Mouse (Mus musculus): ENCODE results near the gene Rac3.
A peak's percentile ranks its signal among the peaks of the same experiment; 100 is the strongest.
"Not testable (repeated sequence)": the region's sequence is repeated elsewhere in the genome, so short reads cannot be mapped to it uniquely, and the experiment has no call there.

Rac3 gene

GRCm38 (mm10) chr11:120721124-120722066 is at the start of gene Rac3:
TSS of gene Rac3 (plus strand) at chr11:120721470.
- no peak for DNase-seq (ENCODE audit: low read depth)

- DNase-seq (ENCODE audit: low read depth), result peak; percentile 98
Measured at GRCm38 (mm10) chr11:120672687-120673593, 48.3 kb upstream of the Rac3 start, which contains the start of gene Aspscr1. TSS of gene Aspscr1 (plus strand) at chr11:120672973.

GRCm38 (mm10) chr11:120673594-120674122 is 47.6 kb upstream of the Rac3 start:
- no peak for DNase-seq (ENCODE audit: low read depth)

DNA sequence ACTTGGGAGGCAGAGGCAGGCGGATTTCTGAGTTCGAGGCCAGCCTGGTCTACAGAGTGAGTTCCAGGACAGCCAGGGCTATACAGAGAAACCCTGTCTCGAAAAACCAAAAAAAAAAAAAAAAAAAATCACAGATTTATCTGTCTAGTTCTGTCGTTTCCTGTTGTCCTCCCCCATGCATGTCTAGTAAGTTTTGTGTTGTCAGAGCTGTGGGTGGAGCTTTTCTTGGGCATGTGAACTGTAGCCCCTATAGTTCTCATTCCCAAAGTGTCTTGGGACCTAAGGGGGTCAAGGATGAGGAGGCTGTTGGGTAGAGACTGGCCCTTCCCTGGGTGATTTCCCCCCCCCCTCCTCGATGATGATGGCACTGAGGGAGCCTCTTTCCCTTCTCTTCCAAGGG is 45.4 kb upstream of the Rac3 start:
- not testable (repeated sequence) for DNase-seq (ENCODE audit: low read depth)

DNA sequence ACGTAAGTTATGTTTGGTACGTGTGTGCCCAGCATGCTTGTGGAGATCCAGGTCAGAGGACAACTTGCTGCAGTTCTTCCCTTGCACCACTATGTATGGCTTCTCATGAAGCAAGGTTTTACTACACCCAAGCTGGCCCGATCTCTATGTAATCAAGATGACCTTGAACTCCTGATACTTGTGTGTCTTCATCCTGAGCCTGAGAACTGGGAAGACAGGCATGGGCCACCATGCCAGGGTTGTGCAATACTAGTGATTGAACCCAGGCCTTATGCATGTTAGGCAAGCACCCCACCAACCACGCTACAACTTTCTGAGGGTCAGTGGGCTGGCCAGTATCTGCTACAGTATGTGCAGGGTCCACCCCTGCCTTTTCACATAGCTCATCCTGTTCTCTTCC is 44.3 kb upstream of the Rac3 start:
- no peak for DNase-seq (ENCODE audit: low read depth)

DNA sequence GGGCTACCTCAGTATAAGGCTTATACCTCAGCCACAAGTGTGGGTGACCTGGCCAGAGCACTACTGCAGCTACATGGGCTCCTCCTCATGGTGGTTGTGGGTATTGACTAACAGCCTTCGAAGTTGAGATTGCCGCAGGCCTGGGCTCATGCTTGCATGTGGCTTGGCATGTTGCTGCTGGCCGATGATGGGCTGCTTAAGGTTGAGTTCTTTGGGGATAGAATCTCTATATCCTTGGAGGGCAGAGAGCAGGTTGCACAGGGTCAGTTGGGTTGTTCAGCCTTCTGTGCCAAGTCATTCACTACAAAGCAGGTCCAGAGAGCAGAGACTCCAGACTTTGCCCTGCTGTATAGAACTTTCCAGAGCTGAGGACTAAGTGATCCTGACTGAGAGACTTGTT is 41.4 kb upstream of the Rac3 start:
- peak; percentile 50 for DNase-seq (ENCODE audit: low read depth)

DNA sequence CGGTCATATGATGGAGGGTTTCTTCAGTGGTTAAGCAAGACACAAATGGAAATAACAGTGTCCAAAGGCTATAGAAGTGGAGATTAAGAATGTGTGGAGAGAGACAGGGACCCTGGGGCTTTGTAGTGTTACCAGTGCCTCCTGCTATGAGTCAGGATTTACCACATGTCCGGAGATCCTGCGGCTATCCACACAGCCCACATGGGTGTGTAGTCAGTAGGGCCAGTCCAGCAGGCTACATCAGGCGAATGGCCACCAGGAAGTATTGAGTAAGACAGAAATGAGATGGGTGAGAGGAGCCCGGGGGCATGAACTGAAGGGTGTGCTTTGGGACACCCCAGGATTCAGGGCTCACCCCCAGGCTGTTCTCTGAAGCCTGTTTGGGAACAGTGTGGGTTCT is 38.6 kb upstream of the Rac3 start:
- peak; percentile 80 for DNase-seq (ENCODE audit: low read depth)

GRCm38 (mm10) chr11:120683536-120683935 is 37.7 kb upstream of the Rac3 start:
- no peak for DNase-seq (ENCODE audit: low read depth)

DNA sequence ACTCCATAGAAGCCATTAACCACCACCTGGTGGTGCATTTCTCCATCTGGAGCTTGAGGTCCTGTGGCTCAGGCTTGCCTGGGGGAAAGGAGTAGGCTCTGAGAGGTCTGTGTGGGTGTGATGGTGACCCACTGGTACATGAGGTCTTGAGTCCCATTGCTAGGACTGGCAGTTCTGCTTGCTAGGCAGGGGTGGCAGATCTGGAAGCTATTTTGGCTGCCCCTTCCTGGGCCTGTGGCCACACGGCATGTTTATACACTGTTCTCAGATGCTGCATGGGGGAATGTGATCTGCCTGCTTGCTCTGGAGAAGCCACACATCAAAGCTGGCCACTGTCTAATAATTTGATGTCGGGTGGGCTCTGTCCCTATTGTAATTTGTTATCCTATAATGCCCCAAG is 37.2 kb upstream of the Rac3 start:
- no peak for DNase-seq (ENCODE audit: low read depth)

GRCm38 (mm10) chr11:120684660-120685059 is 36.6 kb upstream of the Rac3 start:
- DNase-seq (ENCODE audit: low read depth), result no peak

DNA sequence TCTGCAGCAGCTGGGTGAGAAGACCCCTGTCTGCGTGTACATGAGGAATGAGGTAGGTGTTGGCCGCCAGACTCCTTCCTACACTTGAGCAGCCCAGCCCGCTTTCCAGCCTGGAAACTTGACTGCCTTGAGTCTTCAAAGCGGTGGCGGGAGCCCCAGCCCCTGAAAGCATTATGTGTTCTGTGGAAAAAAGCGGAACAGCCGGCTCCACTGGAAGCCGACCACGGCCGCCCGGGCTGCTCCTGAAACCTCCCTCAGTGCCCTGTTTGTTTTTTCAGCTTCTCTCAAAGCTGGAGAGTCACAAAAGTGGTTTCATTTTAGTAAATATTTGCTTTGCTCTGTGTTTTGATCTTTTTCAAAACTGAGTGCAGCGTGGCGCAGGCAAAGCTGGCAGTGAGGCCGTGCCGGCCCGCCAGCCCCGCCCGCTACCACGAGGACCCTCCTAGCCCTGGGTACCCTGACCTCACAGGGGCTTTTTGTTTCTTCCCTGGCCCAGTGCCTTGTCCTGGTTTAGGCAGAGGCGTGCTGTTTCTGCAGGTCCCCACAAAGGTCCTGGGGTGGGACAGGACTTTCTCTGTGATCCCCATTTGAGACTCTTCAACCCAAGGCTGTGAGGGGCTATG is 34.5 kb upstream of the Rac3 start:
- DNase-seq (ENCODE audit: low read depth), result no peak

- DNase-seq (ENCODE audit: low read depth), result no peak
Measured at GRCm38 (mm10) chr11:120689365-120689764, 31.9 kb upstream of the Rac3 start.

GRCm38 (mm10) chr11:120692471-120693011 is 28.7 kb upstream of the Rac3 start:
- DNase-seq (ENCODE audit: low read depth), result no peak

DNA sequence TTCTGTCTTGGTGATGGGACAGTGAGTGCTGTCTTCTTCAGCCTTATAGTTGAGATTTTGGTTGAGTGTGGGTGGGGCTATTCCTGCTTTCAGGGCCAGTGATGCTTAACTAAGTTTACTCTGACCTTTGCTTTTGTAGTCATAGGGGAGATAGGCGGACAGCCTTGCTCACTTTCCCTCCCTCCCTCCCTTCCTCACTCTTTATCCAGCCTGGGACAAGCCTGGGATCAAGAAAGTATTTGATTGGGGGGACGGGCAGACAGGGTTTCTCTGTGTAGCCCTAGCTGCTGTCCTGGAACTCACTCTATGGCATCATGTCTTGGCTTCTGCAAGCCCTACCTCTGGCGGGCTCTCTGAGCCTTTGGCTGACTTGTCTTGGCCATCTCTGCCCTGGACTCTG is 27.8 kb upstream of the Rac3 start:
- DNase-seq (ENCODE audit: low read depth), result no peak

- no peak for DNase-seq (ENCODE audit: low read depth)
Measured at GRCm38 (mm10) chr11:120695184-120695583, 26.1 kb upstream of the Rac3 start.

- no peak for DNase-seq (ENCODE audit: low read depth)
Measured at GRCm38 (mm10) chr11:120695641-120696040, 25.6 kb upstream of the Rac3 start.

- no peak for DNase-seq (ENCODE audit: low read depth)
Measured at GRCm38 (mm10) chr11:120696568-120696967, 24.7 kb upstream of the Rac3 start.

DNA sequence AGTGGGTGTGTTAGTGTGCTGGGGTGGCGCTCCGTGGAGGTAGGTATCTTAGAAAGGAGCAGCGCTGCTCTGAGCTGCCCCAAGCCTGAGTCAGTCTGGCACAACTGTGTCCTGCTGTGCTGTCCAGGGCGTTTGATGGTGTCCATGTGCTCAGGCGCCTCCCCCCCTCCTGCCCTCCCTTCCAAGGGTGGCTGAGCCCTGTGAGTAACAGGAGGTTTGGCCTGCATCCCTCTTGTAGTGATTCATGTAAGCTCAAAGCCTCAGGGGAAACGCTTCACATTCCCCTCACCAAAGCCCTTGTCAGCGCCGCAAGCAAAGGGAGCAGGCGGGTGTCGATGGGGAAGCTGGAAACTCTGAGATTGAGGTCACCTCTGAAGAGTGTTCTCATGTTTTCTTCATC is 23.5 kb upstream of the Rac3 start:
- peak; percentile 97 for DNase-seq (ENCODE audit: low read depth)

- DNase-seq (ENCODE audit: low read depth), result peak; percentile 81
Measured at GRCm38 (mm10) chr11:120703696-120704454, 17.4 kb upstream of the Rac3 start.

GRCm38 (mm10) chr11:120704486-120705325 is 16.6 kb upstream of the Rac3 start:
- no peak for DNase-seq (ENCODE audit: low read depth)
